Mouse (Mus musculus) forebrain, embryonic 15.5 days (tissue): ENCODE data around the gene Zfp446. TPM values are rescaled to one million over a fixed set of nuclear protein-coding genes. Genes with fewer than 3 reads are reported as not detected.
"Not testable (repeated sequence)": the region's sequence is repeated elsewhere in the genome, so short reads cannot be mapped to it uniquely, and the experiment has no call there.

Experiments
- ATAC-seq: fragments of 200-750 bp; cut with Nextera tagmentation; replicated peaks from 2 replicates; pipeline ENCODE4 v1.8.0; 2017; ENCODE audit warnings: mild to moderate bottlenecking, moderate TSS enrichment, moderate library complexity
- H3K27ac ChIP-seq: fragments of 300-500 bp; sonication (generic); replicated peaks from 2 replicates; pipeline ENCODE4 v1.5.1; 2015; ENCODE audit warnings: mild to moderate bottlenecking, inconsistent platforms
- H3K27me3 ChIP-seq: fragments of 300-500 bp; sonication (generic); 2 replicates; pipeline ENCODE4 v1.6.1; 2015; ENCODE audit warnings: inconsistent platforms
- H3K36me3 ChIP-seq: fragments of 300-500 bp; sonication (generic); 2 replicates; pipeline ENCODE4 v1.6.1; 2015; ENCODE audit warnings: mild to moderate bottlenecking, inconsistent platforms
- H3K4me1 ChIP-seq: fragments of 300-500 bp; sonication (generic); 2 replicates; pipeline ENCODE4 v1.6.1; 2015; ENCODE audit warnings: inconsistent platforms
- H3K4me2 ChIP-seq: fragments of 300-500 bp; sonication (generic); replicated peaks from 2 replicates; pipeline ENCODE4 v1.6.1; 2015; ENCODE audit warnings: mild to moderate bottlenecking, inconsistent platforms
- H3K4me3 ChIP-seq: fragments of 300-500 bp; sonication (generic); 2 replicates; pipeline ENCODE4 v1.5.1; 2015; ENCODE audit warnings: mild to moderate bottlenecking, inconsistent platforms
- H3K9ac ChIP-seq: fragments of 300-500 bp; sonication (generic); replicated peaks from 2 replicates; pipeline ENCODE4 v1.6.1; 2015; ENCODE audit warnings: mild to moderate bottlenecking, inconsistent platforms
- H3K9me3 ChIP-seq: fragments of 300-500 bp; sonication (generic); 2 replicates; pipeline ENCODE4 v1.6.1; 2016; ENCODE audit warnings: inconsistent platforms
- WGBS: fragments of 180-500 bp; shearing (Covaris S2); methylation state at CpG from one replicate; pipeline ENCODE4 v1.1.7; 2015; ENCODE audit warnings: mixed read lengths; 5-methylcytosine and 5-hydroxymethylcytosine counted together
- polyA plus RNA-seq: library from polyadenylated mRNA; unstranded; fragments of >200 nt; fragmentation: Nextera tagmentation; extraction: Ambion mirVana; gene quantifications from 2 replicates; pipeline ENCODE4 v1.2.1, GENCODE M21; 2015

Zfp446 gene
- 11.7 and 12.5 TPM in 2 replicates for polyA plus RNA-seq

GRCm38 (mm10) chr7:12977682-12978389 lies at the start of gene Zfp446:
Gene Zfp446, plus strand, starts transcription at chr7:12977848.
- peaks cover 10% of the 10 kb centered on the region for H3K36me3 ChIP-seq
- H3K4me2 ChIP-seq: peak within 1 kb of the TSS; percentile 56
- H3K9ac ChIP-seq: peak within 1 kb of the TSS; percentile 57
- H3K4me3 ChIP-seq: peak within 1 kb of the TSS; percentile 54
- ATAC-seq: peak; percentile 98
- peak within 1 kb of the TSS; percentile 93 for H3K27ac ChIP-seq
- H3K27me3 ChIP-seq: no peaks in the 10 kb centered on the region
- peaks cover 17% of the 10 kb centered on the region for H3K4me1 ChIP-seq
- no peaks in the 10 kb centered on the region for H3K9me3 ChIP-seq
- under 1% methylated on average over 49 of the region's 49 CpGs for WGBS

GRCm38 (mm10) chr7:12933615-12934140 lies 44.0 kb upstream of the Zfp446 start:
- Histone ChIP-seq H3K36me3 (no peaks in the 10 kb centered on the region), H3K9ac (no peak overlapping the region), H3K4me1 (no peaks in the 10 kb centered on the region), H3K9me3 (no peaks in the 10 kb centered on the region), H3K27ac (no peak overlapping the region), H3K4me3 (no peak overlapping the region), H3K4me2 (no peak overlapping the region), H3K27me3 (0 out of 2 replicates have a peak, but pooled peaks cover under 1% of the 10 kb centered on the region)
- WGBS: 71% methylated on average over 4 of the region's 4 CpGs
- ATAC-seq: no peak

GRCm38 (mm10) chr7:12934808-12935207 lies 42.8 kb upstream of the Zfp446 start:
- Histone ChIP-seq H3K4me2 (no peak overlapping the region), H3K27ac (no peak overlapping the region), H3K4me1 (no peaks in the 10 kb centered on the region), H3K27me3 (no peaks in the 10 kb centered on the region), H3K9me3 (no peaks in the 10 kb centered on the region), H3K4me3 (no peak overlapping the region), H3K9ac (no peak overlapping the region), H3K36me3 (no peaks in the 10 kb centered on the region)
- 72% methylated on average over 3 of the region's 3 CpGs for WGBS
- ATAC-seq: no peak

GRCm38 (mm10) chr7:12937254-12937803 lies 40.3 kb upstream of the Zfp446 start:
- not testable (repeated sequence) for H3K36me3 ChIP-seq, H3K27ac ChIP-seq, H3K4me1 ChIP-seq, H3K4me3 ChIP-seq, H3K9ac ChIP-seq, H3K27me3 ChIP-seq, H3K9me3 ChIP-seq, ATAC-seq, H3K4me2 ChIP-seq
- WGBS: 77% methylated on average over 4 of the region's 4 CpGs

- no peaks in the 10 kb centered on the region for H3K36me3 ChIP-seq
- ATAC-seq: no peak
- H3K4me3 ChIP-seq: no peak overlapping the region
- no peaks in the 10 kb centered on the region for H3K27me3 ChIP-seq
- H3K4me1 ChIP-seq: no peaks in the 10 kb centered on the region
- no peak overlapping the region for H3K4me2 ChIP-seq
- no peaks in the 10 kb centered on the region for H3K9me3 ChIP-seq
- no peak overlapping the region for H3K27ac ChIP-seq
- WGBS: 81% methylated on average over 4 of the region's 4 CpGs
- H3K9ac ChIP-seq: no peak overlapping the region
Measured at GRCm38 (mm10) chr7:12940599-12940998, 37.0 kb upstream of the Zfp446 start.

- Histone ChIP-seq H3K9me3 (no peaks in the 10 kb centered on the region), H3K4me1 (no peaks in the 10 kb centered on the region), H3K27ac (no peak overlapping the region), H3K36me3 (no peaks in the 10 kb centered on the region), H3K9ac (no peak overlapping the region), H3K4me3 (no peak overlapping the region), H3K27me3 (no peaks in the 10 kb centered on the region), H3K4me2 (no peak overlapping the region)
- no peak for ATAC-seq
Measured at GRCm38 (mm10) chr7:12943488-12943887, 34.2 kb upstream of the Zfp446 start.

GRCm38 (mm10) chr7:12949032-12949871 lies 28.4 kb upstream of the Zfp446 start:
- H3K36me3 ChIP-seq: no peaks in the 10 kb centered on the region
- peak overlapping the region; percentile 81 for H3K4me2 ChIP-seq
- ATAC-seq: peak; percentile 98
- no peaks in the 10 kb centered on the region for H3K9me3 ChIP-seq
- WGBS: 9% methylated on average over 35 of the region's 35 CpGs
- no peaks in the 10 kb centered on the region for H3K27me3 ChIP-seq
- peaks cover 13% of the 10 kb centered on the region for H3K4me1 ChIP-seq
- H3K9ac ChIP-seq: peak overlapping the region; percentile 66
- H3K4me3 ChIP-seq: peak overlapping the region; percentile 45
- peak overlapping the region; percentile 94 for H3K27ac ChIP-seq

- Histone ChIP-seq H3K27ac (peak overlapping the region; percentile 94), H3K27me3 (no peaks in the 10 kb centered on the region), H3K4me1 (peaks cover 13% of the 10 kb centered on the region), H3K9me3 (no peaks in the 10 kb centered on the region), H3K4me2 (peak overlapping the region; percentile 81), H3K9ac (peak overlapping the region; percentile 66), H3K4me3 (peak overlapping the region; percentile 45), H3K36me3 (no peaks in the 10 kb centered on the region)
- WGBS: 11% methylated on average over 16 of the region's 16 CpGs
- ATAC-seq: peak; percentile 21
Measured at GRCm38 (mm10) chr7:12949872-12950229, 27.8 kb upstream of the Zfp446 start.

- Histone ChIP-seq H3K9me3 (no peaks in the 10 kb centered on the region), H3K4me1 (peaks cover 7% of the 10 kb centered on the region), H3K36me3 (no peaks in the 10 kb centered on the region), H3K27me3 (no peaks in the 10 kb centered on the region), H3K4me2 (no peak overlapping the region), H3K4me3 (no peak overlapping the region), H3K9ac (no peak overlapping the region), H3K27ac (no peak overlapping the region)
- WGBS: 59% methylated on average over 3 of the region's 3 CpGs
- ATAC-seq: no peak
Measured at GRCm38 (mm10) chr7:12954896-12955295, 22.8 kb upstream of the Zfp446 start.

GRCm38 (mm10) chr7:12957511-12957910 lies 20.1 kb upstream of the Zfp446 start:
- Histone ChIP-seq H3K4me3 (no peak overlapping the region), H3K4me1 (no peaks in the 10 kb centered on the region), H3K36me3 (no peaks in the 10 kb centered on the region), H3K9me3 (no peaks in the 10 kb centered on the region), H3K9ac (no peak overlapping the region), H3K27me3 (no peaks in the 10 kb centered on the region), H3K27ac (no peak overlapping the region), H3K4me2 (no peak overlapping the region)
- no peak for ATAC-seq
- WGBS: 68% methylated on average over 5 of the region's 5 CpGs

GRCm38 (mm10) chr7:12958948-12959347 lies 18.7 kb upstream of the Zfp446 start:
- Histone ChIP-seq H3K4me1 (no peaks in the 10 kb centered on the region), H3K36me3 (no peaks in the 10 kb centered on the region), H3K4me3 (no peak overlapping the region), H3K9me3 (no peaks in the 10 kb centered on the region), H3K27ac (no peak overlapping the region), H3K4me2 (no peak overlapping the region), H3K27me3 (no peaks in the 10 kb centered on the region), H3K9ac (no peak overlapping the region)
- no peak for ATAC-seq
- 82% methylated on average over 4 of the region's 4 CpGs for WGBS

GRCm38 (mm10) chr7:12959718-12960117 lies 17.9 kb upstream of the Zfp446 start:
- Histone ChIP-seq H3K4me3 (no peak overlapping the region), H3K36me3 (no peaks in the 10 kb centered on the region), H3K9me3 (no peaks in the 10 kb centered on the region), H3K27me3 (no peaks in the 10 kb centered on the region), H3K9ac (no peak overlapping the region), H3K4me1 (peaks cover 2% of the 10 kb centered on the region), H3K4me2 (no peak overlapping the region), H3K27ac (no peak overlapping the region)
- 15% methylated on average over 4 of the region's 4 CpGs for WGBS
- ATAC-seq: no peak
